Mouse (Mus musculus) forebrain, embryonic 14.5 days (tissue): Measurements from ENCODE around the gene Myo1g. TPM values are rescaled to one million over a fixed set of nuclear protein-coding genes. Genes with fewer than 3 reads are reported as not detected.

Experiments
- ATAC-seq: fragments of 200-750 bp; cut with Nextera tagmentation; 2 replicates; pipeline ENCODE4 v1.8.0; 2017; ENCODE audit warnings: mild to moderate bottlenecking, moderate library complexity
- DNase-seq: peaks from one replicate; pipeline ENCODE4 v3.0.0-alpha.2; 2015; ENCODE audit warnings: low spot score
- H3K27ac ChIP-seq: fragments of 300-500 bp; sonication (generic); 2 replicates; pipeline ENCODE4 v1.5.1; 2014; ENCODE audit warnings: low read depth, mild to moderate bottlenecking, control low read depth, low read length, moderate library complexity
- H3K27me3 ChIP-seq: fragments of 300-500 bp; sonication (generic); replicated peaks from 2 replicates; pipeline ENCODE4 v1.6.1; 2014; ENCODE audit warnings: low read length, control low read depth, mixed read lengths; ENCODE audit not compliant: control insufficient read depth, insufficient read depth
- H3K36me3 ChIP-seq: fragments of 300-500 bp; sonication (generic); 2 replicates; pipeline ENCODE4 v1.6.1; 2014; ENCODE audit warnings: low read length, control low read depth; ENCODE audit not compliant: control insufficient read depth, insufficient read depth
- H3K4me1 ChIP-seq: fragments of 300-500 bp; sonication (generic); 2 replicates; pipeline ENCODE4 v1.6.1; 2014; ENCODE audit warnings: antibody characterized with exemption, low read length, control low read depth; ENCODE audit not compliant: control insufficient read depth, insufficient read depth
- H3K4me2 ChIP-seq: fragments of 300-500 bp; sonication (generic); 2 replicates; pipeline ENCODE4 v1.6.1; 2014; ENCODE audit warnings: mild to moderate bottlenecking, control low read depth, low read length
- H3K4me3 ChIP-seq: fragments of 300-500 bp; sonication (generic); 2 replicates; pipeline ENCODE4 v1.5.1; 2014; ENCODE audit warnings: low read depth, low read length, control low read depth
- H3K9ac ChIP-seq: fragments of 300-500 bp; sonication (generic); 2 replicates; pipeline ENCODE4 v1.6.1; 2014; ENCODE audit warnings: mild to moderate bottlenecking, low read length, control low read depth, moderate library complexity
- H3K9me3 ChIP-seq: fragments of 300-500 bp; sonication (generic); replicated peaks from 2 replicates; pipeline ENCODE4 v1.6.1; 2016; ENCODE audit warnings: low read length, control low read depth, mixed read lengths; ENCODE audit not compliant: control insufficient read depth
- WGBS: fragments of 180-500 bp; shearing (Covaris S2); extraction: QIAGEN DNeasy Blood & Tissue Kit; methylation state at CpG from one replicate; pipeline ENCODE4 v1.1.7; 2014; 5-methylcytosine and 5-hydroxymethylcytosine counted together
- polyA plus RNA-seq: library from polyadenylated mRNA; unstranded; fragments of >200 nt; fragmentation: Nextera tagmentation; extraction: Ambion mirVana; gene quantifications from 2 replicates; pipeline ENCODE4 v1.2.1, GENCODE M21; 2014

Gene Myo1g
- polyA plus RNA-seq, 1 experiment from 2014 or later = 0.33 TPM

GRCm38 (mm10) chr11:6525241-6525640 lies 4.5 kb upstream of the Myo1g start:
- ATAC-seq (no peak), DNase-seq (no peak)
- no peak overlapping the region for H3K27ac ChIP-seq
- no peaks in the 10 kb centered on the region for H3K27me3 ChIP-seq
- no peaks in the 10 kb centered on the region; the same call in 1 of the 2 replicates for H3K4me1 ChIP-seq
- WGBS = 43% methylated on average over 1 of the region's 1 CpGs
- no peak overlapping the region for H3K4me3 ChIP-seq
- peaks cover 23% of the 10 kb centered on the region for H3K36me3 ChIP-seq
- no peak overlapping the region for H3K4me2 ChIP-seq
- no peak overlapping the region for H3K9ac ChIP-seq
- no peaks in the 10 kb centered on the region for H3K9me3 ChIP-seq

GRCm38 (mm10) chr11:6524880-6525238 lies 4.1 kb upstream of the Myo1g start:
- peaks cover 23% of the 10 kb centered on the region for H3K36me3 ChIP-seq
- H3K4me3 ChIP-seq = no peak overlapping the region
- no peak overlapping the region for H3K27ac ChIP-seq
- 84% methylated on average over 4 of the region's 4 CpGs for WGBS
- H3K9ac ChIP-seq = no peak overlapping the region
- H3K9me3 ChIP-seq = no peaks in the 10 kb centered on the region
- no peaks in the 10 kb centered on the region; the same call in 1 of the 2 replicates for H3K4me1 ChIP-seq
- H3K4me2 ChIP-seq = no peak overlapping the region
- H3K27me3 ChIP-seq = no peaks in the 10 kb centered on the region
- ATAC-seq (no peak), DNase-seq (no peak)

- Histone ChIP-seq H3K27me3 (no peaks in the 10 kb centered on the region), H3K4me2 (no peak overlapping the region), H3K9me3 (no peaks in the 10 kb centered on the region), H3K9ac (no peak overlapping the region), H3K36me3 (peaks cover 23% of the 10 kb centered on the region), H3K4me3 (no peak overlapping the region), H3K27ac (no peak overlapping the region), H3K4me1 (no peaks in the 10 kb centered on the region; the same call in 1 of the 2 replicates)
- no peak for ATAC-seq
- WGBS = 89% methylated on average over 8 of the region's 8 CpGs
- DNase-seq = no peak
Measured at GRCm38 (mm10) chr11:6524165-6524879, 3.6 kb upstream of the Myo1g start.

GRCm38 (mm10) chr11:6523662-6524088 lies 2.9 kb upstream of the Myo1g start:
- H3K36me3 ChIP-seq = peaks cover 23% of the 10 kb centered on the region
- no peaks in the 10 kb centered on the region; the same call in 1 of the 2 replicates for H3K4me1 ChIP-seq
- H3K9ac ChIP-seq = no peak overlapping the region
- H3K9me3 ChIP-seq = no peaks in the 10 kb centered on the region
- H3K27me3 ChIP-seq = no peaks in the 10 kb centered on the region
- 44% methylated on average over 1 of the region's 1 CpGs for WGBS
- no peak overlapping the region for H3K4me2 ChIP-seq
- DNase-seq = no peak
- ATAC-seq = no peak
- no peak overlapping the region for H3K4me3 ChIP-seq
- no peak overlapping the region for H3K27ac ChIP-seq

- no peak for ATAC-seq
Measured at GRCm38 (mm10) chr11:6522782-6523525, 2.2 kb upstream of the Myo1g start.

GRCm38 (mm10) chr11:6519491-6520033 lies 1.2 kb downstream of the Myo1g start:
- no peak overlapping the region for H3K27ac ChIP-seq
- H3K27me3 ChIP-seq = no peaks in the 10 kb centered on the region
- H3K4me1 ChIP-seq = no peaks in the 10 kb centered on the region
- ATAC-seq = no peak
- peaks cover 3% of the 10 kb centered on the region for H3K36me3 ChIP-seq
- no peak overlapping the region for H3K4me3 ChIP-seq
- H3K4me2 ChIP-seq = no peak overlapping the region
- DNase-seq = no peak
- no peak overlapping the region for H3K9ac ChIP-seq
- H3K9me3 ChIP-seq = no peaks in the 10 kb centered on the region
- WGBS = 75% methylated on average over 11 of the region's 11 CpGs

More at GRCm38 (mm10) chr11:6522782-6523525, 2.2 kb upstream of the Myo1g start:
- Histone ChIP-seq H3K27me3 (no peaks in the 10 kb centered on the region), H3K36me3 (peaks cover 23% of the 10 kb centered on the region), H3K4me2 (no peak overlapping the region), H3K9me3 (no peaks in the 10 kb centered on the region), H3K4me3 (no peak overlapping the region), H3K4me1 (no peaks in the 10 kb centered on the region; the same call in 1 of the 2 replicates), H3K27ac (no peak overlapping the region), H3K9ac (no peak overlapping the region)
- WGBS = 80% methylated on average over 9 of the region's 9 CpGs
- no peak for DNase-seq

GRCm38 (mm10) chr11:6514837-6515236 lies 5.9 kb downstream of the Myo1g start:
- Histone ChIP-seq H3K4me3 (no peak overlapping the region), H3K9me3 (no peaks in the 10 kb centered on the region), H3K36me3 (no peaks in the 10 kb centered on the region), H3K27ac (no peak overlapping the region), H3K4me1 (no peaks in the 10 kb centered on the region), H3K4me2 (no peak overlapping the region), H3K9ac (no peak overlapping the region), H3K27me3 (no peaks in the 10 kb centered on the region)
- DNase-seq (no peak), ATAC-seq (no peak)
- 46% methylated on average over 7 of the region's 7 CpGs for WGBS

- Histone ChIP-seq H3K9ac (no peak overlapping the region), H3K27me3 (no peaks in the 10 kb centered on the region), H3K9me3 (no peaks in the 10 kb centered on the region), H3K4me2 (no peak overlapping the region), H3K36me3 (no peaks in the 10 kb centered on the region), H3K27ac (no peak overlapping the region), H3K4me3 (no peak overlapping the region), H3K4me1 (no peaks in the 10 kb centered on the region)
- 56% methylated on average over 1 of the region's 1 CpGs for WGBS
- DNase-seq (no peak), ATAC-seq (no peak)
Measured at GRCm38 (mm10) chr11:6508269-6508876, 12.4 kb downstream of the Myo1g start.
